Mouse (Mus musculus) layer of hippocampus, postnatal 10 days (tissue): ENCODE results near the gene Gm28168. TPM values are rescaled to one million over a fixed set of nuclear protein-coding genes. Genes with fewer than 3 reads are reported as not detected.
"Not testable (repeated sequence)": the region's sequence is repeated elsewhere in the genome, so short reads cannot be mapped to it uniquely, and the experiment has no call there.

Source experiments
- DNase-seq, 2 experiments: peaks; one replicate each; pipeline ENCODE4 v3.0.0; 2021; ENCODE audit warnings: low spot score in 2 of 2
- long read RNA-seq: library from polyadenylated mRNA; stranded (forward); transcript quantifications from one replicate; pipeline ENCODE4 v2.0.0, GENCODE M21; 2023
- total RNA-seq, 2 experiments: library from RNA; stranded (reverse); gene quantifications; 2 replicates each; pipeline ENCODE4 v1.2.3; 2021

The Gm28168 gene
- not detected for total RNA-seq
- long read RNA-seq = 0 reads

- DNase-seq = not testable (repeated sequence)
These were observed at the start of gene Gm28168 for GRCm38 (mm10) chr1:117927715-117928114. TSS of gene Gm28168 (plus strand) at chr1:117928015.

GRCm38 (mm10) chr1:117965639-117966038 is 37.8 kb downstream of the Gm28168 start, which contains the start of gene Gm7145:
TSS of gene Gm7145 (plus strand) at chr1:117965939.
- no peak for DNase-seq

Other genes with a start within 250 kb of the Gm28168 start
- not detected for gene Gm28363, start 230.9 kb upstream of the Gm28168 start, total RNA-seq
- not detected for gene B020011L13Rik, start 146.9 kb upstream of the Gm28168 start, total RNA-seq
- not detected for gene Gm28360, start 97.9 kb upstream of the Gm28168 start, total RNA-seq
- not detected for gene Gm7145, start 37.9 kb downstream of the Gm28168 start, total RNA-seq
- gene Gm29106, start 248.5 kb downstream of the Gm28168 start, total RNA-seq = not detected